Mouse (Mus musculus): Measurements from ENCODE around the gene Prr14l. TPM values are rescaled to one million over a fixed set of nuclear protein-coding genes. Genes with fewer than 3 reads are reported as not detected.
"Not testable (repeated sequence)": the region's sequence is repeated elsewhere in the genome, so short reads cannot be mapped to it uniquely, and the experiment has no call there.

Prr14l gene
- polyA plus RNA-seq, 1 experiment from 2014 or later: 18.7 TPM

DNA sequence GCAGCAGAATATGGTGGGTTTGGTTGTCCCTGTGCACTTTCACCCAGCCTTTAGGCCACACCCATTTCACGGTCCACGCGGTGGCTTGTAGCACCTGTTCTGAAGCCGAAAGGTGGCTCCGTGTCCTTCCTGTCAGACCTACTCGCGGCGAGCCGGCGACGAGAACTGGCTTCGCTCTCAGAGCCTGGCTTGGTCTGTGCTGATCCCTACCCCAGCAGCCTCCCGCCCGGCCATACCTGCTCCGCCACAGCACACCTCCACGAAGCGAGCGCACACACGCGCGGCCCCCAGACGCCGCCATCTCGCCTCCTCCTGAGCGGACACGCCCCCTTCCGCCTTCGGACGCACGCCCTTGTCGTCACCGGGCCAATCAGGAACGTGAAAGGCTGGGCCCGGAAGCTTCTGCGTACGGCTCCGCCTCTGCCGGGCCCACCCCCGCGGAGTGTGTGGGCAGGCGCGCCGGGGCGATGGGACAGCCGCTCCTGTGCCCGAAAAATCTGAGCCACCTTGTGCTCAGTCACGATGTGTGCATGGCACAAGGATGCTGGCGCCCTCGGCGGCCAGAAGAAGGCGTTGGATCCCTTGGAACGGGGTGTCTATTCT lies 68.6 kb downstream of the Prr14l start, which contains the start of gene Pisd:
TSS of gene Pisd (minus strand) at position 334 of the 603 bp plus-strand sequence.
- Histone ChIP-seq H3K9me3 (no peaks in the 10 kb centered on the region), H3K4me1 (no peaks in the 10 kb centered on the region), H3K9ac (peak within 1 kb of the TSS; percentile 49), H3K27ac (peak within 1 kb of the TSS; percentile 18; the same call in 1 of the 2 replicates), H3K4me3 (replicated peaks) (peak within 1 kb of the TSS; percentile 76), H3K27me3 (replicated peaks) (no peaks in the 10 kb centered on the region), H3K4me2 (peak within 1 kb of the TSS; percentile 74), H3K36me3 (no peaks in the 10 kb centered on the region)
- WGBS: under 1% methylated on average over 52 of the region's 52 CpGs
- ATAC-seq (ENCODE audit: insufficient read depth, low FRiP score, low read depth): peak; percentile 100

DNA sequence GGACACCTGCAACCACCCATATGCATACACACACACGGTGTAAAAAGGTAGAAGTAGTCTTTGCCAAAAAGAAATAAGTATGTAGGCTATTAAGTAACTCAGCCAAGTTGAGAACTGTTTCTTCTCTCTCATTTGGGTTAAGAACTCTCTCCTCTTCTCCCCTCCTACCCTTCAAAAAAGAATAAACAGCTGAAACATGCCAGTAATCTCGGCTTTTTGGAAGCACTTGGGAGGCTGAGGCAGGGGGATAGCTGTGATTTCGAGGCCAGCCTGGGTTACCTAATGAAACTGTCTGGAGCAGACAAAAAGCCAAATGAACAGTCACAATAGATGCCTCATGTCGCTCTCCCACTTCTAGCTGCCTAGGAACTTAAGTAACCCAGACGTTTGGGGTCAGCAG lies 69.3 kb downstream of the Prr14l start:
- peak overlapping the region; percentile 76 for H3K4me3 ChIP-seq (replicated peaks)
- 0 out of 2 replicates have a peak overlapping the region, but pooled peaks have one; percentile 18 for H3K27ac ChIP-seq
- H3K4me1 ChIP-seq: no peaks in the 10 kb centered on the region
- no peaks in the 10 kb centered on the region for H3K27me3 ChIP-seq (replicated peaks)
- H3K36me3 ChIP-seq: no peaks in the 10 kb centered on the region
- ATAC-seq (ENCODE audit: insufficient read depth, low FRiP score, low read depth): no peak
- 22% methylated on average over 5 of the region's 5 CpGs for WGBS
- peak overlapping the region; percentile 74 for H3K4me2 ChIP-seq
- no peaks in the 10 kb centered on the region for H3K9me3 ChIP-seq
- H3K9ac ChIP-seq: peak overlapping the region; percentile 49; the same call in 1 of the 2 replicates

DNA sequence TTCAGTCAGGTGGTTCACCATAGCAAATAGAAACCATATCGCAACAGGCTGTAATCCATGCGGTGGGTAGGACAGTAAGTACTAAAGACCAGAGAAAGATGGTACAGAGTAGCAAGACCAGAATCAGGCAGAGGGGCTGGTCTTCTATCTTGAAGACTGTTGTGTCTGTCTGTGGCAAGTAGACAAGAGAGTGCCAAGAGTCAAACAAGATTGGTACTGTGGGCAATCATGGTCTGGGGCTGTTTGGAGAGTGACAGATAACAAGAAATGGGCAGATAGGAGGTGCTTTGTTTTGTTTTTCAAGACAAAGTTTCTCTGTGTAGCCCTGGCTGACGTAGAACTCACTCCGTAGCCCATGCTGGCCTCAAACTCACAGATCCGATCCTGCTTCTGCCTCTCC lies 72.5 kb downstream of the Prr14l start:
- 87% methylated on average over 5 of the region's 5 CpGs for WGBS
- no peak overlapping the region for H3K9ac ChIP-seq
- no peak for ATAC-seq (ENCODE audit: insufficient read depth, low FRiP score, low read depth)
- H3K36me3 ChIP-seq: no peaks in the 10 kb centered on the region
- no peaks in the 10 kb centered on the region for H3K4me1 ChIP-seq
- H3K27ac ChIP-seq: no peak overlapping the region
- no peak overlapping the region for H3K4me3 ChIP-seq (replicated peaks)
- H3K27me3 ChIP-seq (replicated peaks): no peaks in the 10 kb centered on the region
- no peaks in the 10 kb centered on the region for H3K9me3 ChIP-seq
- H3K4me2 ChIP-seq: no peak overlapping the region

DNA sequence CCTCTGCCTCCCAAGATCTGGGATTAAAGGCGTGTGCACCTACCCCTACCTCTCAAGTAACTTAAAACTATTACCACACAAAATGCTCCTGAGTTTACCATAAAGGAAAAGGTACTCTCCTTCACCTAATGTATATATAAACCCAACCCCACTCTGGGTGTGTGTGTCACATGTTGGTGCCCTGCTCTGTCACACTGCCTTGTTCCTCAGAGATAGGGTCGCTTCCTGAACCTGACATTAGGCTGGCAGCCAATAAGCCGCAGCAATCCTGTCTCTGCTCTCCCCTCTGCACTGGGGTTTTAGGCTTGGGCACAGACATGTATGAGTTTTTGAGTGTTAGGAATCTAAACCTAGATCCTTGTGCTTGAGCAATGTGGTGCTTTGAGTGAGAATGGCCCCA lies 75.9 kb downstream of the Prr14l start:
- 87% methylated on average over 3 of the region's 3 CpGs for WGBS
- no peaks in the 10 kb centered on the region for H3K4me1 ChIP-seq
- no peak overlapping the region for H3K9ac ChIP-seq
- no peaks in the 10 kb centered on the region for H3K27me3 ChIP-seq (replicated peaks)
- H3K4me2 ChIP-seq: no peak overlapping the region
- H3K36me3 ChIP-seq: no peaks in the 10 kb centered on the region
- H3K27ac ChIP-seq: no peak overlapping the region
- no peak overlapping the region for H3K4me3 ChIP-seq (replicated peaks)
- no peak for ATAC-seq (ENCODE audit: insufficient read depth, low FRiP score, low read depth)
- no peaks in the 10 kb centered on the region for H3K9me3 ChIP-seq

DNA sequence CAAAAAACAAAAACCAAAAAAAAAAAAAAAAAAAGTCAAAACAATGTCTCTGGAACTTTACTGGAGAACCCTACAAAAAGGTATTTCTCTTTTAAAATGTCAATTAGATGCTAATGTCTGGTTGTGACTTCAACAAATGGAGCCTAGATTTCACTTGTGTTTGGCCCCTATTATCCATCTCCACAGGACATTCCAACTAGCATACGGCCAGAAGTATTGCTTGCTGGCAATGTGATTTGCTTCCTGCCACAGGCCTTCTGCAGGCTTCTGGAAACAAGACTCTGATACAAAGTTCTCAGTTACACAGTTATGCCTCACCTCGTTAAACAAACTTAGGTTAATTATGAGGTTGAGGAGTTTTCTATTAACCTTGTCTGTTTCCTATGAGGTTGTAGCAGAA lies 81.7 kb downstream of the Prr14l start:
- no peaks in the 10 kb centered on the region for H3K9me3 ChIP-seq
- H3K27me3 ChIP-seq (replicated peaks): no peaks in the 10 kb centered on the region
- no peaks in the 10 kb centered on the region for H3K4me1 ChIP-seq
- no peak overlapping the region for H3K4me3 ChIP-seq (replicated peaks)
- ATAC-seq (ENCODE audit: insufficient read depth, low FRiP score, low read depth): no peak
- 0 out of 2 replicates have a peak, but pooled peaks cover 3% of the 10 kb centered on the region for H3K36me3 ChIP-seq
- no peak overlapping the region for H3K4me2 ChIP-seq
- WGBS: 84% methylated on average over 2 of the region's 2 CpGs
- H3K27ac ChIP-seq: no peak overlapping the region
- no peak overlapping the region for H3K9ac ChIP-seq

DNA sequence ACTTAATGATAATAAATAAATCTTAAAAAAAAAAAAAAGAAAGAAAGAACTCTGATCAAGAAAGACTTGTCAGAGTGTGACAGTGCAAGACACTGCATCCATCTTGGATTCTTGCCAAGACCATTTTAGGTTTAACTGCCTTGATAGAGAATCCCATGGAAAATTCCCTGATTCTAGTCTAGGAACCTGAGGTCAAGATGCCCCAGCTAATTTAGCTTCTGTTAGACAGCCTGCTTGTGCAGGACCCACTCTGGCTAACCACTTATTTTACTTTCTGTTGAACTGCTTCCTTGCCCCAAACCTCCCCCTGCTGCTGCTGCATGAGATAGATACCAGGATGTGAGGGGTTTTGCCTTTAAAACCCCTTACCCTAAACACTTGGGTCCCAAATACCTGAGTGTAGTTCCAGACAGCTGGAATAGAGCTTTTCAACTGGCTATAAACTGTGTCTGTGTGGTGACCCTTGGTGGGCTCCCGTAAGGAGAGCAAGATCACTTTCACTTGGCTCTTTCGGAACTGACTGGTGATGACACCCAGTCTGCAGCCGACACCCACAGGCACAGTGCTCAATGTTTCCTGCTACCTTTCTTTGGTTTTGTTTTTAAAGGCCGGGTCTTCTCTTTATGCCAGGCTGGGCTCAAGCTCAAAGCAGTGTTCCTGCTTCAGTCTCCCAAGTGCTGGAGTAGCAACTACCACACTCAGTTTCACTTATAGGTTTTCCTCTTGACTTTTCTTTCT lies 86.3 kb downstream of the Prr14l start:
- Histone ChIP-seq H3K4me2 (no peak overlapping the region), H3K9me3 (no peaks in the 10 kb centered on the region), H3K27me3 (replicated peaks) (no peaks in the 10 kb centered on the region), H3K4me1 (no peaks in the 10 kb centered on the region), H3K36me3 (0 out of 2 replicates have a peak, but pooled peaks cover 8% of the 10 kb centered on the region), H3K9ac (no peak overlapping the region), H3K27ac (no peak overlapping the region), H3K4me3 (replicated peaks) (no peak overlapping the region)
- WGBS: 89% methylated on average over 4 of the region's 4 CpGs
- ATAC-seq (ENCODE audit: insufficient read depth, low FRiP score, low read depth): no peak

DNA sequence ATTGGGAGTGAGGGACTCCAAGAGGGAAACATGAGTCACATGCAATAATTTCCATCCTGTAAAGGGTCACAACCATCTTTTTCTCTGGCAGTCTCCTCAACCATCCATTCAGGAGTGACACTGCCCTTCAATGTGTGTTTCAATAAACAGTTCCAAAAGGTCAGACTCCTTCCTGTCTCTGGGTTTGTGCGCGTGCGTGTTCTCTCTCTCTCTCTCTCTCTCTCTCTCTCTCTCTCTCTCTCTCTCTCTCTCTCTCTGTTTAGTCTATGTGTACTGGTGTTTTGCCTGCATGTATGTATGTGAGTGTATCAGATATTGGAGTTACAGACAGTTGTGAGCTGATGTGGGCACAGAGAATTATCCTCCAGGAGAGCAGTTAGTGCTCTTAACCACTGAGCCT lies 87.1 kb downstream of the Prr14l start:
- Histone ChIP-seq H3K4me1 (no peaks in the 10 kb centered on the region), H3K27me3 (replicated peaks) (no peaks in the 10 kb centered on the region), H3K27ac (no peak overlapping the region), H3K9ac (no peak overlapping the region), H3K4me2 (no peak overlapping the region), H3K36me3 (0 out of 2 replicates have a peak, but pooled peaks cover 5% of the 10 kb centered on the region), H3K9me3 (no peaks in the 10 kb centered on the region), H3K4me3 (replicated peaks) (no peak overlapping the region)
- WGBS: 51% methylated on average over 3 of the region's 3 CpGs
- ATAC-seq (ENCODE audit: insufficient read depth, low FRiP score, low read depth): no peak

DNA sequence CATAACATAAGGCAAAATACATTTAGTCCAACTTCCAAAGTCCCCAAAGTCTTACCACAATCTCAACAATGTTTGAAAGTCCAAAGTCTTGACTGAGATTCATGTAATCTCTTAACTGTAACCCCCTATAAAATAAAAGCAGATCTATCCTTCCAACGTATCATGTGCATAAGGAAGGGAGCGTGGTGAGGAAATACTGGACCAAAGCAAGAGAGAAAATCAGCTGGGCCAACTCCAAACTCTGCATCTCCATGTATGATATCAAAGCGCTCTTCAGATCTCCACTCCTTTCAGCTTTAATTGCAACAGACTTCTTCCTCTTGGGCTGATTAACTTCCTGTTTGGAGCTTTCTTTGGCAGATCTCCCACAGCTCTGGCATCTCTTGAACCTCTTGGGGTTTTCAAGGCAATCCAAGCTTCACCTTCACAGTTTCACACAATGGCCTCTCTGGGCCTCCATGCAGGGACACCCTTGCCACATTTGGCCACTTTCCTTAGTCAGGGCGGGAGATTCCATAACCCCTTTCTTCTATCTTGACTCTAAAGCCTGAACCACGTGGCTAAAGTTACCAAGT lies 92.4 kb downstream of the Prr14l start:
- Histone ChIP-seq H3K4me2 (no peak overlapping the region), H3K4me3 (replicated peaks) (no peak overlapping the region), H3K9ac (no peak overlapping the region), H3K27me3 (replicated peaks) (no peaks in the 10 kb centered on the region), H3K27ac (no peak overlapping the region), H3K4me1 (no peaks in the 10 kb centered on the region), H3K36me3 (0 out of 2 replicates have a peak, but pooled peaks cover 5% of the 10 kb centered on the region), H3K9me3 (no peaks in the 10 kb centered on the region)
- WGBS: 82% methylated on average over 5 of the region's 5 CpGs
- ATAC-seq (ENCODE audit: insufficient read depth, low FRiP score, low read depth): no peak

DNA sequence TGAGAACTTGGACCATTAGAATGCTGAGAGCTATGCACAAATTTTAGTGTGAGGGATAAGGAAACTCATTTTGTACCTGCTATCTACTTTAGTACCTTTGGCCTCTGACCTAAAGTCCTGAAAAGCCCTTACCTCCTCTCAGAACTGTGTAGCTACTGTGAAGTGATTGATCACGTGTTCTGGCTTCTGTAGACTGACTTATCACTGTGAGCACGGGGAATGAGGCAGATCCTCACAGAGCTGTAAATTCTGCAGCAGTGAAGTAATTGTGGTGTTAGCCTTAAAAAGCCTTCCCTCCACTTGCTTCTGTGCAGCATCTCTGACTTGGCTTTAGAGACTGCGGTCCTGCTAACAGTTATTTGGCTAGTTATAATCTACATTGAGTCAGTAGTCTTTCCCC lies 93.3 kb downstream of the Prr14l start:
- H3K36me3 ChIP-seq: 0 out of 2 replicates have a peak, but pooled peaks cover 5% of the 10 kb centered on the region
- H3K4me1 ChIP-seq: no peaks in the 10 kb centered on the region
- H3K9me3 ChIP-seq: no peaks in the 10 kb centered on the region
- no peak for ATAC-seq (ENCODE audit: insufficient read depth, low FRiP score, low read depth)
- H3K27ac ChIP-seq: no peak overlapping the region
- no peak overlapping the region for H3K9ac ChIP-seq
- 62% methylated on average over 3 of the region's 3 CpGs for WGBS
- no peak overlapping the region for H3K4me2 ChIP-seq
- no peak overlapping the region for H3K4me3 ChIP-seq (replicated peaks)
- no peaks in the 10 kb centered on the region for H3K27me3 ChIP-seq (replicated peaks)

DNA sequence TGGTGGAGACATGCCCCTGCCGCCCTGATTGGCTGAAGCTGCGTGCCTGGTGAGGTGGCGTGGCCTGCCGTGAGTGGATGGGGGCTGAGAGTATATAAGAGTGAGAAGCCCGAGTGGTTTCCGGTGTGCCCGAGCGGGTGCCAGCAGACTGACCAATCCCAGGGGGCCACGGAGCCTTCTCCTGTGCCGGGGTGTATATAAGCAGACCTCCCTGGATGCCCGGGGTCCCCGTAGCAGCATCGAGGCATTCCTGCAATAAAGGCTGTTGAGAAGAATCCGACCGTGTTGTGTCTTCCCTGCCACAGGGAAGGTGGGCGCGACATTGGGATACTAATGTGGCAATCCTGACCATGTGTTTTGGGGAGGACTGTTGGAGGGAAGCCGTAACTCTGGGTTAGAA lies 93.7 kb downstream of the Prr14l start:
- ATAC-seq (ENCODE audit: insufficient read depth, low FRiP score, low read depth): not testable (repeated sequence)

DNA sequence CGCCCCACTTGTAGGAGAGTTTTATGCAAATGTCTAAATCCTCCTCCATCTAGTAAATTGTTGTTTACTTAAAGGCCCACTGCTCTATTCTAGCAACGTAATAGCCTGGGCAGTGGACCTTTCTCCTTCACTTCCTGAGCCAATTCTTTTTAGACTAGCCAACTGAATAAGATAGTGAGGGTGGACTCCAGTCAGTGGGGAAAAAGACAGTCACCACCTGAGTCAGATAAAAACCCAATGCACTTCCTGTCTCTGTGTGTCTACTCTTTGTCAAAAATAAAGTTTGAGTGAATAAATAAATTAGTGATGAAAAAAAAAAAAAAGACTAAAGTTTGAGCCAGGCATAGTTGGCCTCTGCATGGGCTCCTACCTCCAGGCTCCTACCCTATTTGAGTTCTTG lies 94.4 kb downstream of the Prr14l start:
- Histone ChIP-seq H3K4me2 (no peak overlapping the region), H3K9ac (no peak overlapping the region), H3K27me3 (replicated peaks) (no peaks in the 10 kb centered on the region), H3K27ac (no peak overlapping the region), H3K36me3 (0 out of 2 replicates have a peak, but pooled peaks cover 5% of the 10 kb centered on the region), H3K4me3 (replicated peaks) (no peak overlapping the region), H3K9me3 (no peaks in the 10 kb centered on the region), H3K4me1 (no peaks in the 10 kb centered on the region)
- WGBS: 75% methylated on average over 2 of the region's 2 CpGs
- ATAC-seq (ENCODE audit: insufficient read depth, low FRiP score, low read depth): no peak

More for the DNA sequence above, 93.7 kb downstream of the Prr14l start:
- H3K9me3 ChIP-seq; H3K27me3 ChIP-seq (replicated peaks); H3K4me3 ChIP-seq (replicated peaks); H3K4me2 ChIP-seq; H3K4me1 ChIP-seq; H3K36me3 ChIP-seq; H3K27ac ChIP-seq; H3K9ac ChIP-seq: not testable (repeated sequence)
- WGBS: 97% methylated on average over 18 of the region's 18 CpGs

DNA sequence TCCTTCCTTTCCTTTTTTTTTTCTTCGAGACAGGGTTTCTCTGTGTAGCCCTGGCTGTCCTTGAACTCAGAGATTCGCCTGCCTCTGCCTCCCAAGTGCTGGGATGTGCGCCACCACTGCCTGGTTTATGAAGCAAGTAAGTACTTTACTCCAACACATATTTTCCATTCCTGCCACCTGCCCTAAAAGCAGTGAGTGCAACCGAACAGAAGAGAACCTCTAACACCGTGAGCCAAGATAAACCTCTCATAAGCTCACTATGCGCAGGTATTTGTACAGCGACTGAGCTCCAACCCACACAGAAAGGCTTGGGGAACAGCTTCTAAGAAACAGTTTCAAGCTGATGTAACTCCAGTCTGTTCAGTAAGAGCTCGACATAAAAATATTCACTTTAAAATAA lies 97.9 kb downstream of the Prr14l start:
- 90% methylated on average over 8 of the region's 8 CpGs for WGBS
- Histone ChIP-seq H3K9ac (no peak overlapping the region), H3K4me1 (no peaks in the 10 kb centered on the region), H3K27me3 (replicated peaks) (no peaks in the 10 kb centered on the region), H3K4me2 (no peak overlapping the region), H3K36me3 (no peaks in the 10 kb centered on the region), H3K27ac (no peak overlapping the region), H3K4me3 (replicated peaks) (no peak overlapping the region), H3K9me3 (no peaks in the 10 kb centered on the region)
- no peak for ATAC-seq (ENCODE audit: insufficient read depth, low FRiP score, low read depth)
